Mouse (Mus musculus): ENCODE results near the gene Gramd1b. TPM values are rescaled to one million over a fixed set of nuclear protein-coding genes. Genes with fewer than 3 reads are reported as not detected.

The Gramd1b gene
- total and polyA plus RNA-seq, 2 experiments from 2014 or later, result 3.2 to 17.4 TPM

DNA sequence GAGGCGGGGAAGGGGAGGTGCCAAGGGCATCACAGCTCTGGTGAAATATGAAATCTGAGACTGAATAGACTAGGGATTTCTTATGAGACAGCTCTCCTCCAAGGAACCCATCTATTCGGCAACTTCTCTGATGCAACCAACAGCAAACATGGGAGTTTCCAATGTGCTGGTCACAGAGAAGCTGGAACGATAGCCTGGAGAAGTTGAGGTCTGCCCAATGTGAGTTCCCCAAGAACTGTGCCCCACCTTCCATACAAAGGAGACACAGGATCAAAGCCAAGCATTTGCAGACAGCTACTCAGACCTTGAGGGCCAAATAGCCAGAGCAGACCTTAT lies 209.5 kb downstream of the Gramd1b start:
- DNase-seq (ENCODE audit: low spot score) (no peak), ATAC-seq (ENCODE audit: insufficient read depth, low read depth) (no peak)
- peaks cover 29% of the 10 kb centered on the region for H3K4me1 ChIP-seq (ENCODE audit: control insufficient read depth, insufficient read depth)
- TF ChIP-seq EP300 (IDR thresholded peaks at IDR 0.05; ENCODE audit: low read depth) (no peak), CTCF (IDR thresholded peaks at IDR 0.05; ENCODE audit: low read depth) (no peak)
- no peak overlapping the region for H3K4me3 ChIP-seq (ENCODE audit: low read depth, low read length)
- no peak overlapping the region for H3K27ac ChIP-seq (ENCODE audit: low read depth)
- H3K9me3 ChIP-seq (replicated peaks; ENCODE audit: control insufficient read depth, low read length), result no peaks in the 10 kb centered on the region
- H3K9ac ChIP-seq (replicated peaks; ENCODE audit: low read depth, low read length), result no peak overlapping the region
- H3K36me3 ChIP-seq (replicated peaks; ENCODE audit: control insufficient read depth, insufficient read depth, low read length), result no peaks in the 10 kb centered on the region
- no peak overlapping the region for H3K4me2 ChIP-seq (ENCODE audit: low read depth, low read length)
- 62% methylated on average over 3 of the region's 3 CpGs for WGBS
- no peaks in the 10 kb centered on the region for H3K27me3 ChIP-seq (ENCODE audit: control insufficient read depth, insufficient read depth, low read length)

DNA sequence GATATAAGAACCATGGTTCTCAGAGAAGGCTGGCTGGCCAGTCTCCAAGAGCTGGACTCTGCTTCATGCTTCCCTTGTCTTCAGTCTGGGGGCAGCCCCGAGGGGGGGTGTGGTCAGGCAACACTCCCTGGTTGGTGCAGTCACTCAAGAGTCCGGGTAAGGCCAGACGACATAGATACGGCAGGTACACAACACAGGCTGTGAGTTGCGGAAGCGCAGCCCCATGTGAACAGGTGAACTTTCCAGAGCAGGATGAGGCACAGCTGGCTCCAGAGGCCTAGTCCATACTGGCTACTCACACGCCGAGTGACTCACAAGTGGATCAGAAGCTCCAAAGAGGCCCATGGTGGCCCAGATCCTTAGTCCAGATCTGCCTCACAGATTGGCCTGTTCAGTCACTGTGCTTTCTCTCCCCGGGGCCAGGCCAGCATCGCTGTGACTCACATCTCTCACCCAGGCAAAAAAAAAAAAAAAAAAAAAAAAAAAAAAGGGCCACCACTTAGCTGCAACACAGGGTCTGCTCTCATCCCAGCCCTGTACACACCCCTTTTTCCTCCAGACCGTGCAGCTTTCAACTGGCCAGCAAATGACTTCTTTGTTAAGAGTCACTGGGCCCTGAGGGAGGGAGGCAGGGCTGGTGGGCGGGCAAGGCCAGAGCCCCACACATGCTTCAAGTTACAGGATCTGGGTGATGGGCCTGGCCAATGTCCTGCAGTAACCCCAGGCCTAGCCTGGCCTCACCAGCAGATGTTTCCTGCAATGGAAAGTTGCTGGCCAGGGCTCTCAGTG lies 210.1 kb downstream of the Gramd1b start:
- ATAC-seq (ENCODE audit: insufficient read depth, low read depth) (peak; percentile 85), DNase-seq (ENCODE audit: low spot score) (peak; percentile 82)
- Histone ChIP-seq H3K9ac (replicated peaks; ENCODE audit: low read depth, low read length) (no peak overlapping the region), H3K4me3 (ENCODE audit: low read depth, low read length) (no peak overlapping the region), H3K27me3 (ENCODE audit: control insufficient read depth, insufficient read depth, low read length) (no peaks in the 10 kb centered on the region), H3K4me1 (ENCODE audit: control insufficient read depth, insufficient read depth) (peaks cover 29% of the 10 kb centered on the region), H3K27ac (ENCODE audit: low read depth) (peak overlapping the region; percentile 28; the same call in 1 of the 2 replicates), H3K36me3 (replicated peaks; ENCODE audit: control insufficient read depth, insufficient read depth, low read length) (no peaks in the 10 kb centered on the region), H3K4me2 (ENCODE audit: low read depth, low read length) (0 out of 2 replicates have a peak overlapping the region, but pooled peaks have one; percentile 8), H3K9me3 (replicated peaks; ENCODE audit: control insufficient read depth, low read length) (no peaks in the 10 kb centered on the region)
- TF ChIP-seq CTCF (IDR thresholded peaks at IDR 0.05; ENCODE audit: low read depth) (no peak), EP300 (IDR thresholded peaks at IDR 0.05; ENCODE audit: low read depth) (peak; percentile 78; the same call in 1 of the 2 replicates)
- 39% methylated on average over 12 of the region's 12 CpGs for whole genome bisulfite sequencing

DNA sequence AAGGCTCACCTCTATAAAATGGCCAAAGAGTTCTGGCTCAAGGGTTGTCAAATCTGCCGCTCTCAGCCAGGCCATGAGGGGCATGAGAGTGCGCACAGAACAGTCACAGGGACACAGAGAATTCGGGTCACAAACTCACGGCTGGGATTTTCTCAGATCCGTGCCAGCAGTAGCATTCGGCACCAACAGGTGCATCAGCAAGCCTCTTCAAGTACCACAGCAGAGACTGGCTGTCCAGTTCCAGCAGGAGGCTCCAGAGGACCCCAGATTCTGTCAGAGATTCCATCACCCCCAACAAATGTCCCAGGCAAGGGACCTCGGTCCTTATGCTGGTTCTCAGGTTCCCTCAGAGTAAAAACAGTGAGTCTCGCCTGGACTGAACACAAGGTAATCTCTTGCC lies 210.8 kb downstream of the Gramd1b start:
- no peak for TF ChIP-seq CTCF (IDR thresholded peaks at IDR 0.05; ENCODE audit: low read depth)
- TF ChIP-seq EP300 (IDR thresholded peaks at IDR 0.05; ENCODE audit: low read depth), result no peak
- H3K27me3 ChIP-seq (ENCODE audit: control insufficient read depth, insufficient read depth, low read length), result no peaks in the 10 kb centered on the region
- H3K9ac ChIP-seq (replicated peaks; ENCODE audit: low read depth, low read length), result no peak overlapping the region
- no peak for ATAC-seq (ENCODE audit: insufficient read depth, low read depth)
- H3K27ac ChIP-seq (ENCODE audit: low read depth), result 0 out of 2 replicates have a peak overlapping the region, but pooled peaks have one; percentile 28
- no peak for DNase-seq (ENCODE audit: low spot score)
- H3K9me3 ChIP-seq (replicated peaks; ENCODE audit: control insufficient read depth, low read length), result no peaks in the 10 kb centered on the region
- H3K4me1 ChIP-seq (ENCODE audit: control insufficient read depth, insufficient read depth), result peaks cover 27% of the 10 kb centered on the region
- 79% methylated on average over 8 of the region's 8 CpGs for WGBS
- peaks cover 3% of the 10 kb centered on the region; the same call in 1 of the 2 replicates for H3K36me3 ChIP-seq (replicated peaks; ENCODE audit: control insufficient read depth, insufficient read depth, low read length)
- no peak overlapping the region for H3K4me3 ChIP-seq (ENCODE audit: low read depth, low read length)
- H3K4me2 ChIP-seq (ENCODE audit: low read depth, low read length), result 0 out of 2 replicates have a peak overlapping the region, but pooled peaks have one; percentile 8

DNA sequence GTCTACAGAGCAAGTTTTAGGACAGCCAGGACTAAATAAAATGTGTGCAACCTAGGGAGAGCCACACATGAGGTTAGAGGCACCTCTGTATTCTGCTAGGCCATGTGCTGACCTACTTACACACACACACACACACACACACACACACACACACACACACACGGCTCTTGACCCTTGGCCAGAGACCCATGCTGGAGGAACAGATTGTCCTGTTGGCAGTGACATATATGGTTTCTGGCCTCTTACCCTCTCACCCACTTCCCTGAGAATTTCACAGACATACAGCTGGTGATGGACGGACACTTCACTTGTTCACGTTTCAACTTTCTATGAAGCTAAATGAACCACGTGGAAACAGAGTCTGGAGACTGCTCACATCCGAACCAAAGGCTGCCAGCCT lies 212.4 kb downstream of the Gramd1b start:
- 68% methylated on average over 5 of the region's 5 CpGs for WGBS
- H3K27ac ChIP-seq (ENCODE audit: low read depth), result no peak overlapping the region
- no peak overlapping the region for H3K9ac ChIP-seq (replicated peaks; ENCODE audit: low read depth, low read length)
- H3K27me3 ChIP-seq (ENCODE audit: control insufficient read depth, insufficient read depth, low read length), result no peaks in the 10 kb centered on the region
- H3K36me3 ChIP-seq (replicated peaks; ENCODE audit: control insufficient read depth, insufficient read depth, low read length), result peaks cover 16% of the 10 kb centered on the region; the same call in 1 of the 2 replicates
- H3K4me3 ChIP-seq (ENCODE audit: low read depth, low read length), result no peak overlapping the region
- no peak for DNase-seq (ENCODE audit: low spot score)
- no peak for TF ChIP-seq EP300 (IDR thresholded peaks at IDR 0.05; ENCODE audit: low read depth)
- TF ChIP-seq CTCF (IDR thresholded peaks at IDR 0.05; ENCODE audit: low read depth), result no peak
- H3K9me3 ChIP-seq (replicated peaks; ENCODE audit: control insufficient read depth, low read length), result no peaks in the 10 kb centered on the region
- no peak for ATAC-seq (ENCODE audit: insufficient read depth, low read depth)
- peaks cover 20% of the 10 kb centered on the region for H3K4me1 ChIP-seq (ENCODE audit: control insufficient read depth, insufficient read depth)
- H3K4me2 ChIP-seq (ENCODE audit: low read depth, low read length), result no peak overlapping the region

GRCm38 (mm10) chr9:40317735-40318134 lies 213.4 kb downstream of the Gramd1b start:
- WGBS, result 82% methylated on average over 4 of the region's 4 CpGs

More at GRCm38 (mm10) chr9:40317735-40318134, 213.4 kb downstream of the Gramd1b start:
- no peak for DNase-seq (ENCODE audit: low spot score)
- Histone ChIP-seq H3K27me3 (ENCODE audit: control insufficient read depth, insufficient read depth, low read length) (no peaks in the 10 kb centered on the region), H3K9me3 (replicated peaks; ENCODE audit: control insufficient read depth, low read length) (no peaks in the 10 kb centered on the region), H3K9ac (replicated peaks; ENCODE audit: low read depth, low read length) (no peak overlapping the region), H3K4me3 (ENCODE audit: low read depth, low read length) (no peak overlapping the region), H3K27ac (ENCODE audit: low read depth) (no peak overlapping the region), H3K4me2 (ENCODE audit: low read depth, low read length) (no peak overlapping the region), H3K36me3 (replicated peaks; ENCODE audit: control insufficient read depth, insufficient read depth, low read length) (peaks cover 21% of the 10 kb centered on the region; the same call in 1 of the 2 replicates), H3K4me1 (ENCODE audit: control insufficient read depth, insufficient read depth) (peaks cover 20% of the 10 kb centered on the region)
- no peak for ATAC-seq (ENCODE audit: insufficient read depth, low read depth)
- no peak for TF ChIP-seq CTCF (IDR thresholded peaks at IDR 0.05; ENCODE audit: low read depth)
- TF ChIP-seq EP300 (IDR thresholded peaks at IDR 0.05; ENCODE audit: low read depth), result no peak

Measured in heart, postnatal 0 days (tissue).